Mouse (Mus musculus): ENCODE results near the gene Cspg4.

The Cspg4 gene

GRCm38 (mm10) chr9:56864832-56865231 is at the start of gene Cspg4:
Gene Cspg4, plus strand, starts transcription at chr9:56865033.
- DNase-seq (ENCODE audit: low read depth, low spot score): no peak

GRCm38 (mm10) chr9:56824900-56825299 is 39.9 kb upstream of the Cspg4 start:
- DNase-seq (ENCODE audit: low read depth, low spot score): no peak

- no peak for DNase-seq (ENCODE audit: low read depth, low spot score)
These were observed 39.2 kb upstream of the Cspg4 start for GRCm38 (mm10) chr9:56825476-56826213.

- DNase-seq (ENCODE audit: low read depth, low spot score): no peak
These were observed 36.7 kb upstream of the Cspg4 start for GRCm38 (mm10) chr9:56828146-56828545.

- no peak for DNase-seq (ENCODE audit: low read depth, low spot score)
These were observed 36.0 kb upstream of the Cspg4 start for GRCm38 (mm10) chr9:56828841-56829240.

- no peak for DNase-seq (ENCODE audit: low read depth, low spot score)
These were observed 34.7 kb upstream of the Cspg4 start for GRCm38 (mm10) chr9:56830162-56830561.

GRCm38 (mm10) chr9:56831904-56832303 is 32.9 kb upstream of the Cspg4 start:
- no peak for DNase-seq (ENCODE audit: low read depth, low spot score)

GRCm38 (mm10) chr9:56832900-56833299 is 31.9 kb upstream of the Cspg4 start:
- DNase-seq (ENCODE audit: low read depth, low spot score): no peak

GRCm38 (mm10) chr9:56835152-56835551 is 29.7 kb upstream of the Cspg4 start:
- no peak for DNase-seq (ENCODE audit: low read depth, low spot score)

GRCm38 (mm10) chr9:56840721-56841120 is 24.1 kb upstream of the Cspg4 start:
- DNase-seq (ENCODE audit: low read depth, low spot score): no peak

GRCm38 (mm10) chr9:56841864-56842263 is 23.0 kb upstream of the Cspg4 start:
- DNase-seq (ENCODE audit: low read depth, low spot score): no peak

- no peak for DNase-seq (ENCODE audit: low read depth, low spot score)
These were observed 22.5 kb upstream of the Cspg4 start for GRCm38 (mm10) chr9:56842303-56842719.

- DNase-seq (ENCODE audit: low read depth, low spot score): no peak
These were observed 21.1 kb upstream of the Cspg4 start for GRCm38 (mm10) chr9:56843679-56844188.

GRCm38 (mm10) chr9:56844644-56845043 is 20.2 kb upstream of the Cspg4 start:
- no peak for DNase-seq (ENCODE audit: low read depth, low spot score)

- DNase-seq (ENCODE audit: low read depth, low spot score): peak; percentile 46
These were observed 17.3 kb upstream of the Cspg4 start for GRCm38 (mm10) chr9:56847523-56847922.

GRCm38 (mm10) chr9:56850128-56850904 is 14.5 kb upstream of the Cspg4 start:
- DNase-seq (ENCODE audit: low read depth, low spot score): no peak

GRCm38 (mm10) chr9:56850905-56851252 is 14.0 kb upstream of the Cspg4 start:
- DNase-seq (ENCODE audit: low read depth, low spot score): no peak

- DNase-seq (ENCODE audit: low read depth, low spot score): no peak
These were observed 13.1 kb upstream of the Cspg4 start for GRCm38 (mm10) chr9:56851778-56852177.

GRCm38 (mm10) chr9:56857463-56857862 is 7.4 kb upstream of the Cspg4 start:
- DNase-seq (ENCODE audit: low read depth, low spot score): no peak

- no peak for DNase-seq (ENCODE audit: low read depth, low spot score)
These were observed 4.8 kb upstream of the Cspg4 start for GRCm38 (mm10) chr9:56860035-56860434.

GRCm38 (mm10) chr9:56860486-56861269 is 4.2 kb upstream of the Cspg4 start:
- DNase-seq (ENCODE audit: low read depth, low spot score): no peak

GRCm38 (mm10) chr9:56862863-56863262 is 2.0 kb upstream of the Cspg4 start:
- no peak for DNase-seq (ENCODE audit: low read depth, low spot score)

Measured in WW6 (cell line).